Mouse (Mus musculus) neural tube, embryonic 13.5 days (tissue): Measurements from ENCODE around the gene Abhd17a. TPM values are rescaled to one million over a fixed set of nuclear protein-coding genes. Genes with fewer than 3 reads are reported as not detected.
A peak's percentile ranks its signal among the peaks of the same experiment; 100 is the strongest.

Experiments used
- ATAC-seq: fragments of 200-750 bp; cut with Nextera tagmentation; 2 replicates; pipeline ENCODE4 v1.8.0; 2017; ENCODE audit warnings: low read depth, mild to moderate bottlenecking, moderate TSS enrichment, moderate library complexity
- H3K27ac ChIP-seq: fragments of 300-500 bp; sonication (generic); replicated peaks from 2 replicates; pipeline ENCODE4 v1.5.1; 2015; ENCODE audit warnings: moderate library complexity, mild to moderate bottlenecking, inconsistent platforms
- H3K27me3 ChIP-seq: fragments of 300-500 bp; sonication (generic); 2 replicates; pipeline ENCODE4 v1.6.1; 2015; ENCODE audit warnings: mild to moderate bottlenecking, inconsistent platforms
- H3K36me3 ChIP-seq: fragments of 300-500 bp; sonication (generic); 2 replicates; pipeline ENCODE4 v1.6.1; 2015; ENCODE audit warnings: mild to moderate bottlenecking, inconsistent platforms
- H3K4me1 ChIP-seq: fragments of 300-500 bp; sonication (generic); replicated peaks from 2 replicates; pipeline ENCODE4 v1.6.1; 2015; ENCODE audit warnings: inconsistent platforms
- H3K4me2 ChIP-seq: fragments of 300-500 bp; sonication (generic); 2 replicates; pipeline ENCODE4 v1.6.1; 2015; ENCODE audit warnings: inconsistent platforms, mild to moderate bottlenecking, moderate library complexity
- H3K4me3 ChIP-seq: fragments of 300-500 bp; sonication (generic); 2 replicates; pipeline ENCODE4 v1.5.1; 2015; ENCODE audit warnings: mild to moderate bottlenecking, inconsistent platforms
- H3K9ac ChIP-seq: fragments of 300-500 bp; sonication (generic); 2 replicates; pipeline ENCODE4 v1.6.1; 2015; ENCODE audit warnings: moderate library complexity, mild to moderate bottlenecking, inconsistent platforms
- H3K9me3 ChIP-seq: fragments of 300-500 bp; sonication (generic); 2 replicates; pipeline ENCODE4 v1.6.1; 2016; ENCODE audit warnings: inconsistent platforms
- WGBS: fragments of 180-500 bp; shearing (Covaris S2); methylation state at CpG from one replicate; pipeline ENCODE4 v1.1.7; 2015; 5-methylcytosine and 5-hydroxymethylcytosine counted together
- polyA plus RNA-seq: library from polyadenylated mRNA; unstranded; fragments of >200 nt; fragmentation: Nextera tagmentation; extraction: Ambion mirVana; gene quantifications from 2 replicates; pipeline ENCODE4 v1.2.1, GENCODE M21; 2015

Abhd17a gene
- polyA plus RNA-seq, 1 experiment from 2014 or later, result 123 TPM

GRCm38 (mm10) chr10:80553575-80553974 is 36.6 kb downstream of the Abhd17a start:
- 92% methylated on average over 8 of the region's 8 CpGs for WGBS
- no peak overlapping the region for H3K4me2 ChIP-seq
- no peak for ATAC-seq
- no peaks in the 10 kb centered on the region for H3K27me3 ChIP-seq
- H3K27ac ChIP-seq, result no peak overlapping the region
- peaks cover 21% of the 10 kb centered on the region for H3K36me3 ChIP-seq
- H3K9ac ChIP-seq, result no peak overlapping the region
- peaks cover 22% of the 10 kb centered on the region for H3K4me1 ChIP-seq
- H3K4me3 ChIP-seq, result no peak overlapping the region
- no peaks in the 10 kb centered on the region for H3K9me3 ChIP-seq

- Histone ChIP-seq H3K4me3 (no peak overlapping the region), H3K9ac (no peak overlapping the region), H3K27me3 (no peaks in the 10 kb centered on the region), H3K36me3 (peaks cover 33% of the 10 kb centered on the region), H3K9me3 (no peaks in the 10 kb centered on the region), H3K27ac (no peak overlapping the region), H3K4me2 (no peak overlapping the region), H3K4me1 (peaks cover 12% of the 10 kb centered on the region)
- ATAC-seq, result no peak
- 62% methylated on average over 9 of the region's 9 CpGs for WGBS
Observed at GRCm38 (mm10) chr10:80552364-80552763, 37.8 kb downstream of the Abhd17a start.

- Histone ChIP-seq H3K9me3 (no peaks in the 10 kb centered on the region), H3K4me2 (no peak overlapping the region), H3K36me3 (peaks cover 64% of the 10 kb centered on the region), H3K27me3 (no peaks in the 10 kb centered on the region), H3K9ac (no peak overlapping the region), H3K4me1 (0 out of 2 replicates have a peak, but pooled peaks cover 5% of the 10 kb centered on the region), H3K4me3 (no peak overlapping the region), H3K27ac (no peak overlapping the region)
- no peak for ATAC-seq
- 91% methylated on average over 21 of the region's 21 CpGs for WGBS
Observed at GRCm38 (mm10) chr10:80549279-80549678, 40.9 kb downstream of the Abhd17a start.

GRCm38 (mm10) chr10:80548428-80549006 is 41.6 kb downstream of the Abhd17a start:
- no peak overlapping the region for H3K4me2 ChIP-seq
- ATAC-seq, result peak; percentile 57; the same call in 1 of the 2 replicates

GRCm38 (mm10) chr10:80547539-80547938 is 42.6 kb downstream of the Abhd17a start:
- Histone ChIP-seq H3K4me3 (no peak overlapping the region), H3K27ac (no peak overlapping the region), H3K4me1 (0 out of 2 replicates have a peak, but pooled peaks cover 5% of the 10 kb centered on the region), H3K4me2 (no peak overlapping the region), H3K27me3 (no peaks in the 10 kb centered on the region), H3K9ac (no peak overlapping the region), H3K36me3 (peaks cover 81% of the 10 kb centered on the region), H3K9me3 (no peaks in the 10 kb centered on the region)
- WGBS, result 95% methylated on average over 15 of the region's 15 CpGs
- no peak for ATAC-seq

More at GRCm38 (mm10) chr10:80548428-80549006, 41.6 kb downstream of the Abhd17a start:
- H3K27me3 ChIP-seq, result no peaks in the 10 kb centered on the region
- peaks cover 72% of the 10 kb centered on the region for H3K36me3 ChIP-seq
- no peak overlapping the region for H3K27ac ChIP-seq
- H3K9me3 ChIP-seq, result no peaks in the 10 kb centered on the region
- WGBS, result 78% methylated on average over 10 of the region's 10 CpGs
- 0 out of 2 replicates have a peak, but pooled peaks cover 5% of the 10 kb centered on the region for H3K4me1 ChIP-seq
- no peak overlapping the region for H3K4me3 ChIP-seq
- H3K9ac ChIP-seq, result no peak overlapping the region

GRCm38 (mm10) chr10:80546945-80547344 is 43.2 kb downstream of the Abhd17a start:
- H3K4me1 ChIP-seq, result 0 out of 2 replicates have a peak, but pooled peaks cover 5% of the 10 kb centered on the region
- H3K9me3 ChIP-seq, result no peaks in the 10 kb centered on the region
- no peak overlapping the region for H3K27ac ChIP-seq
- peaks cover 87% of the 10 kb centered on the region for H3K36me3 ChIP-seq
- no peak overlapping the region for H3K9ac ChIP-seq
- WGBS, result 91% methylated on average over 4 of the region's 4 CpGs
- no peaks in the 10 kb centered on the region for H3K27me3 ChIP-seq
- no peak overlapping the region for H3K4me2 ChIP-seq
- H3K4me3 ChIP-seq, result no peak overlapping the region
- ATAC-seq, result no peak

- Histone ChIP-seq H3K27ac (no peak overlapping the region), H3K4me3 (no peak overlapping the region), H3K36me3 (peaks cover 98% of the 10 kb centered on the region), H3K27me3 (no peaks in the 10 kb centered on the region), H3K4me1 (0 out of 2 replicates have a peak, but pooled peaks cover 5% of the 10 kb centered on the region), H3K9me3 (no peaks in the 10 kb centered on the region), H3K4me2 (no peak overlapping the region), H3K9ac (no peak overlapping the region)
- WGBS, result 91% methylated on average over 8 of the region's 8 CpGs
- no peak for ATAC-seq
Observed at GRCm38 (mm10) chr10:80545590-80545989, 44.6 kb downstream of the Abhd17a start.

GRCm38 (mm10) chr10:80543873-80544272 is 46.3 kb downstream of the Abhd17a start:
- Histone ChIP-seq H3K4me1 (0 out of 2 replicates have a peak, but pooled peaks cover 5% of the 10 kb centered on the region), H3K27ac (no peak overlapping the region), H3K4me2 (no peak overlapping the region), H3K9ac (no peak overlapping the region), H3K4me3 (no peak overlapping the region), H3K36me3 (peaks cover 85% of the 10 kb centered on the region), H3K9me3 (no peaks in the 10 kb centered on the region), H3K27me3 (peaks cover 3% of the 10 kb centered on the region)
- ATAC-seq, result no peak
- WGBS, result 94% methylated on average over 14 of the region's 14 CpGs

GRCm38 (mm10) chr10:80539493-80539892 is 50.6 kb downstream of the Abhd17a start:
- peaks cover 39% of the 10 kb centered on the region for H3K27me3 ChIP-seq
- no peak overlapping the region for H3K4me3 ChIP-seq
- no peak for ATAC-seq
- H3K9ac ChIP-seq, result no peak overlapping the region
- H3K36me3 ChIP-seq, result peaks cover 42% of the 10 kb centered on the region
- H3K4me1 ChIP-seq, result no peaks in the 10 kb centered on the region
- no peak overlapping the region for H3K27ac ChIP-seq
- WGBS, result 48% methylated on average over 4 of the region's 5 CpGs
- no peaks in the 10 kb centered on the region for H3K9me3 ChIP-seq
- no peak overlapping the region for H3K4me2 ChIP-seq

- no peak within 1 kb of the TSS for H3K27ac ChIP-seq
- peak within 1 kb of the TSS; percentile 15; the same call in 1 of the 2 replicates for H3K4me3 ChIP-seq
- H3K9me3 ChIP-seq, result no peaks in the 10 kb centered on the region
- H3K4me1 ChIP-seq, result no peaks in the 10 kb centered on the region
- H3K27me3 ChIP-seq, result peaks cover 39% of the 10 kb centered on the region
- no peak within 1 kb of the TSS for H3K9ac ChIP-seq
- peak; percentile 25; the same call in 1 of the 2 replicates for ATAC-seq
- peaks cover 35% of the 10 kb centered on the region for H3K36me3 ChIP-seq
- peak within 1 kb of the TSS; percentile 37 for H3K4me2 ChIP-seq
- WGBS, result 2% methylated on average over 30 of the region's 30 CpGs
Observed at GRCm38 (mm10) chr10:80538710-80539394, 51.3 kb downstream of the Abhd17a start, which contains the start of gene Atp8b3. TSS of gene Atp8b3 (minus strand) at chr10:80539124.

- Histone ChIP-seq H3K36me3 (peaks cover 29% of the 10 kb centered on the region), H3K27me3 (peaks cover 39% of the 10 kb centered on the region), H3K4me2 (no peak overlapping the region), H3K4me3 (no peak overlapping the region), H3K27ac (no peak overlapping the region), H3K9me3 (no peaks in the 10 kb centered on the region), H3K4me1 (no peaks in the 10 kb centered on the region), H3K9ac (no peak overlapping the region)
- 57% methylated on average over 5 of the region's 5 CpGs for WGBS
- ATAC-seq, result no peak
Observed at GRCm38 (mm10) chr10:80538180-80538579, 52.0 kb downstream of the Abhd17a start.

- no peak for ATAC-seq
- Histone ChIP-seq H3K9me3 (no peaks in the 10 kb centered on the region), H3K4me2 (no peak overlapping the region), H3K9ac (no peak overlapping the region), H3K4me1 (no peaks in the 10 kb centered on the region), H3K27ac (no peak overlapping the region), H3K4me3 (no peak overlapping the region), H3K27me3 (peaks cover 39% of the 10 kb centered on the region), H3K36me3 (0 out of 2 replicates have a peak, but pooled peaks cover 4% of the 10 kb centered on the region)
- WGBS, result 8% methylated on average over 13 of the region's 13 CpGs
Observed at GRCm38 (mm10) chr10:80535711-80536110, 54.4 kb downstream of the Abhd17a start.
